Mouse (Mus musculus) liver, embryonic 16.5 days (tissue): Measurements from ENCODE around the gene Wdr46. TPM values are rescaled to one million over a fixed set of nuclear protein-coding genes. Genes with fewer than 3 reads are reported as not detected.
"Not testable (repeated sequence)": the region's sequence is repeated elsewhere in the genome, so short reads cannot be mapped to it uniquely, and the experiment has no call there.

Experiments
- ATAC-seq: fragments of 200-750 bp; cut with Nextera tagmentation; 2 replicates; pipeline ENCODE4 v1.8.0; 2017; ENCODE audit warnings: low read depth, mild to moderate bottlenecking, moderate number of reproducible peaks, moderate library complexity
- H3K27ac ChIP-seq: fragments of 300-500 bp; sonication (generic); 2 replicates; pipeline ENCODE4 v1.5.1; 2014; ENCODE audit warnings: mild to moderate bottlenecking, low read length
- H3K27me3 ChIP-seq: fragments of 300-500 bp; sonication (generic); 2 replicates; pipeline ENCODE4 v1.6.1; 2014; ENCODE audit warnings: low read depth, low read length, mixed read lengths; ENCODE audit not compliant: control insufficient read depth, insufficient read depth
- H3K36me3 ChIP-seq: fragments of 300-500 bp; sonication (generic); 2 replicates; pipeline ENCODE4 v1.6.1; 2014; ENCODE audit warnings: mild to moderate bottlenecking; ENCODE audit not compliant: control insufficient read depth, insufficient read depth
- H3K4me1 ChIP-seq: fragments of 300-500 bp; sonication (generic); 2 replicates; pipeline ENCODE4 v1.6.1; 2014; ENCODE audit warnings: low read depth, low read length, mixed read lengths; ENCODE audit not compliant: control insufficient read depth
- H3K4me2 ChIP-seq: fragments of 300-500 bp; sonication (generic); 2 replicates; pipeline ENCODE4 v1.6.1; 2014; ENCODE audit warnings: low read depth, low read length, mixed read lengths
- H3K4me3 ChIP-seq: fragments of 300-500 bp; sonication (generic); 2 replicates; pipeline ENCODE4 v1.5.1; 2014; ENCODE audit warnings: low read depth, mild to moderate bottlenecking, low read length
- H3K9ac ChIP-seq: fragments of 300-500 bp; sonication (generic); 2 replicates; pipeline ENCODE4 v1.6.1; 2014; ENCODE audit warnings: low read depth, low read length
- H3K9me3 ChIP-seq: fragments of 300-500 bp; sonication (generic); replicated peaks from 2 replicates; pipeline ENCODE4 v1.6.1; 2016; ENCODE audit warnings: low read length; ENCODE audit not compliant: control insufficient read depth
- WGBS: fragments of 180-500 bp; shearing (Covaris S2); extraction: QIAGEN DNeasy Blood & Tissue Kit; methylation state at CpG from one replicate; pipeline ENCODE4 v1.1.7; 2014; ENCODE audit not compliant: insufficient replicate concordance; 5-methylcytosine and 5-hydroxymethylcytosine counted together
- polyA plus RNA-seq: library from polyadenylated mRNA; unstranded; fragments of >200 nt; fragmentation: Nextera tagmentation; extraction: Ambion mirVana; gene quantifications from 2 replicates; pipeline ENCODE4 v1.2.1, GENCODE M21; 2015

Gene Wdr46
- polyA plus RNA-seq, 1 experiment from 2014 or later: 12.2 TPM

DNA sequence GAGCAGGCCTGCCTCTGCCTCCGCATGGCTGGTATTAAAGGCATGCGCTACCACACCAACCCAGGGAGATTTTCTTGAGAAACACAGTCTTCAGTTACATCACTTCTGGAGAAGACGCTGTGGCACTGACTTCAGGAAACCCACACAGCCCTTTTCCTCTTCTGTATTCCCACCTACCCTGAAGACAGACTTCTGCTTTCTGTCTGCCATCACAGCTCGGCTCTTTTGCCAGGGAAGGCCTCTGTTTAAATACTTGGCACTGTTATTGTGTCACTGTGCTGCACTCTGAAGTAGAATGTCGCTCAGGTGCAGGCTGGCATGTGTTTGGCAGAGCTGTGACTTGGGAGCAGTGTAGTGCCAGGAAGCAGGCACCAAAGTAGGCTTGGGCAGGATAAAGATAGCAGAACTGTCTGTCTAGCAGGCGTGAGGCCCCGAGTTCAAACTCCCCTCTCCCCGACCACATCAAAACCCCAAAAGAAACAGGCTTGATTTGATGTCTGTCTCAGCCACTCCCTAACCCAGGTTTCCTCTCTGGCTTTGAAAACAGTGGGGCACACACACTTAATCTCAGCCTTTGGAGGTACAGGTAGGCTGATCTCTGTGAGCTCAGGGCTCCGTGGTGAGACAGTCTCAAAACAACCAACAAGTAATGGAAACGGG lies 7.1 kb downstream of the Wdr46 start:
- H3K4me3 ChIP-seq: no peak overlapping the region
- H3K9ac ChIP-seq: no peak overlapping the region
- WGBS: 48% methylated on average over 10 of the region's 10 CpGs
- no peaks in the 10 kb centered on the region for H3K27me3 ChIP-seq
- peaks cover 23% of the 10 kb centered on the region for H3K4me1 ChIP-seq
- H3K36me3 ChIP-seq: peaks cover 14% of the 10 kb centered on the region
- no peak for ATAC-seq
- no peak overlapping the region; the same call in 1 of the 2 replicates for H3K27ac ChIP-seq
- H3K4me2 ChIP-seq: no peak overlapping the region
- no peaks in the 10 kb centered on the region for H3K9me3 ChIP-seq

GRCm38 (mm10) chr17:33948090-33948904 lies 7.8 kb downstream of the Wdr46 start:
- no peak for ATAC-seq
- H3K36me3 ChIP-seq: peaks cover 21% of the 10 kb centered on the region
- peaks cover 30% of the 10 kb centered on the region for H3K4me1 ChIP-seq
- no peak overlapping the region for H3K27ac ChIP-seq
- WGBS: 78% methylated on average over 22 of the region's 22 CpGs
- no peak overlapping the region for H3K4me2 ChIP-seq
- H3K4me3 ChIP-seq: no peak overlapping the region
- H3K9ac ChIP-seq: no peak overlapping the region
- H3K27me3 ChIP-seq: no peaks in the 10 kb centered on the region
- no peaks in the 10 kb centered on the region for H3K9me3 ChIP-seq

GRCm38 (mm10) chr17:33948905-33949537 lies 8.6 kb downstream of the Wdr46 start:
- no peaks in the 10 kb centered on the region for H3K9me3 ChIP-seq
- peaks cover 38% of the 10 kb centered on the region for H3K4me1 ChIP-seq
- WGBS: 76% methylated on average over 19 of the region's 19 CpGs
- no peak overlapping the region for H3K9ac ChIP-seq
- no peaks in the 10 kb centered on the region for H3K27me3 ChIP-seq
- no peak for ATAC-seq
- H3K4me2 ChIP-seq: no peak overlapping the region
- no peak overlapping the region for H3K27ac ChIP-seq
- H3K4me3 ChIP-seq: no peak overlapping the region
- peaks cover 22% of the 10 kb centered on the region for H3K36me3 ChIP-seq

GRCm38 (mm10) chr17:33950131-33950625 lies 9.7 kb downstream of the Wdr46 start:
- no peak for ATAC-seq
- H3K27me3 ChIP-seq: no peaks in the 10 kb centered on the region
- no peak overlapping the region; the same call in 1 of the 2 replicates for H3K9ac ChIP-seq
- H3K9me3 ChIP-seq: no peaks in the 10 kb centered on the region
- peaks cover 16% of the 10 kb centered on the region for H3K36me3 ChIP-seq
- 74% methylated on average over 10 of the region's 10 CpGs for WGBS
- no peak overlapping the region; the same call in 1 of the 2 replicates for H3K4me3 ChIP-seq
- peaks cover 45% of the 10 kb centered on the region for H3K4me1 ChIP-seq
- H3K4me2 ChIP-seq: peak overlapping the region; percentile 88
- H3K27ac ChIP-seq: no peak overlapping the region

DNA sequence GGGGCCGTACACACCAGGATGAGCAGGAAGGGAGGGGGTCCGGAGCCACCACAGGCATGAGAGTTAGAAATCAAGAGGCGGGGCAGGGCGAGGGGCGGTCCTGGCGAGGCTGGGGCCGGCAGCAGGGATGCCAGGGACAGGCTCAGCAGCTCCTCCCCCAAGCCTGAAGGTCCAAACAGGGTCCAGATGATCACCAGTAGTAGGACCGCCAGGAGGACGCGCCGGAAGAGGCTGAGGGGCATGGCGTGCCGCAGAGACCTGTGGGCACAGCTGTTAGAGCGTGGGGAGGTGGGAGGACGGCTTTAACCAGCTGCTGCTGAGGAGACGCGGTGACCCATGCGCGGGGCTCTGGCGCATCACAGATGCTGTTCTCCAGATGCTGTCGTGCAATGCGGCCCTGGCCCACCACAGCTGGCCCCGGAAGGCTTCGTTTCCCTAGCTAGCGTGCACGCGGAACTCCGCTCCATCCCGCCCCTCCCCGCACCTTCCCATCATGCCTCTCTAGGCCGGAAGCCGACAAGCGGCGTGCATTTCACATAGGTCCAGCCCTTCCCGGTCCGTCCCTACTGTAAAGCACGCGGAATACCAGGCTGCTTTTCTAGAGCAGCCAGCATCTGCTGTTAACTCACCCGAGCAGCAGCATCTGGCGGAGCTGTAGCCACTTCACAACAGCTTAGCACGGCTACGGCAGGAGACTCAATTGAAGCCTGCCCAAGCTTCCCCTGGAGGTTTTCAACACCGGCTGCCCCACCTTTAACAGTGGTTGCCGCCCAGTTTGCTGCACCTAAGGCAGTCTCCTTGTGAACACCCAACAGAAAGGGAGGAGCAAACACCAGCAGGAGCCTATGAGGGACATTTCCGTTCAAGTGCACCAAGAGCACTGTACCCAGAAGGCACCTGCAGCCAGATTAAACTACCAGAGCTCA lies 10.8 kb downstream of the Wdr46 start, which contains the start of gene B3galt4:
TSS of gene B3galt4 (minus strand) at position 468 of the 926 bp plus-strand sequence.
- WGBS: under 1% methylated on average over 45 of the region's 45 CpGs
- ATAC-seq: peak; percentile 56
- Histone ChIP-seq H3K9me3 (no peaks in the 10 kb centered on the region), H3K36me3 (peaks cover 16% of the 10 kb centered on the region), H3K9ac (peak within 1 kb of the TSS; percentile 67), H3K4me3 (peak within 1 kb of the TSS; percentile 65), H3K4me2 (peak within 1 kb of the TSS; percentile 88), H3K27me3 (no peaks in the 10 kb centered on the region), H3K27ac (peak within 1 kb of the TSS; percentile 82), H3K4me1 (peaks cover 45% of the 10 kb centered on the region)

GRCm38 (mm10) chr17:33952015-33952414 lies 11.6 kb downstream of the Wdr46 start:
- Histone ChIP-seq H3K4me2 (peak overlapping the region; percentile 88), H3K9ac (peak overlapping the region; percentile 67; the same call in 1 of the 2 replicates), H3K4me3 (peak overlapping the region; percentile 65), H3K27ac (peak overlapping the region; percentile 82), H3K4me1 (peaks cover 50% of the 10 kb centered on the region), H3K36me3 (peaks cover 16% of the 10 kb centered on the region)
- H3K27me3 ChIP-seq, H3K9me3 ChIP-seq, ATAC-seq: not testable (repeated sequence)
- WGBS: 63% methylated on average over 13 of the region's 13 CpGs

GRCm38 (mm10) chr17:33952879-33953278 lies 12.4 kb downstream of the Wdr46 start:
- Histone ChIP-seq H3K36me3 (peaks cover 16% of the 10 kb centered on the region), H3K9me3 (no peaks in the 10 kb centered on the region), H3K9ac (peak overlapping the region; percentile 91), H3K4me2 (peak overlapping the region; percentile 88), H3K27ac (peak overlapping the region; percentile 37), H3K4me3 (peak overlapping the region; percentile 88), H3K4me1 (peaks cover 50% of the 10 kb centered on the region), H3K27me3 (no peaks in the 10 kb centered on the region)
- ATAC-seq: no peak
- 72% methylated on average over 4 of the region's 4 CpGs for WGBS

- peaks cover 50% of the 10 kb centered on the region for H3K4me1 ChIP-seq
- ATAC-seq: no peak
Measured at GRCm38 (mm10) chr17:33953310-33953709, 12.8 kb downstream of the Wdr46 start.

More at GRCm38 (mm10) chr17:33953310-33953709, 12.8 kb downstream of the Wdr46 start:
- peak overlapping the region; percentile 37 for H3K27ac ChIP-seq
- H3K36me3 ChIP-seq: peaks cover 16% of the 10 kb centered on the region
- peak overlapping the region; percentile 88 for H3K4me3 ChIP-seq
- peak overlapping the region; percentile 88 for H3K4me2 ChIP-seq
- H3K9me3 ChIP-seq: no peaks in the 10 kb centered on the region
- 50% methylated on average over 3 of the region's 3 CpGs for WGBS
- H3K9ac ChIP-seq: peak overlapping the region; percentile 91
- H3K27me3 ChIP-seq: no peaks in the 10 kb centered on the region
